Mouse (Mus musculus): ENCODE measurements around the gene Tcl1b2. TPM values are rescaled to one million over a fixed set of nuclear protein-coding genes. Genes with fewer than 3 reads are reported as not detected.
"Not testable (repeated sequence)": the region's sequence is repeated elsewhere in the genome, so short reads cannot be mapped to it uniquely, and the experiment has no call there.

Tcl1b2 gene
- total RNA-seq, 4 experiments from 2014 or later = not detected

GRCm38 (mm10) chr12:105173366-105173765, 27.6 kb downstream of the Tcl1b2 start:
- DNase-seq (ENCODE audit: low spot score in 2 of 2) = no peak

- DNase-seq (ENCODE audit: low spot score in 2 of 2) = peak in 1 of 2 experiments; percentile 48
Observed at GRCm38 (mm10) chr12:105174318-105174717, 28.5 kb downstream of the Tcl1b2 start.

- DNase-seq (ENCODE audit: low spot score in 2 of 2) = not testable (repeated sequence)
Observed at GRCm38 (mm10) chr12:105176044-105176443, 30.2 kb downstream of the Tcl1b2 start, which contains the start of gene Tcl1b5. Gene Tcl1b5, plus strand, starts transcription at chr12:105176344.

- DNase-seq (ENCODE audit: low spot score in 2 of 2) = not testable (repeated sequence)
Observed at GRCm38 (mm10) chr12:105181040-105181644, 35.3 kb downstream of the Tcl1b2 start.

GRCm38 (mm10) chr12:105188980-105189379, 43.2 kb downstream of the Tcl1b2 start:
- not testable (repeated sequence) for DNase-seq (ENCODE audit: low spot score in 2 of 2)

GRCm38 (mm10) chr12:105190743-105191142, 44.9 kb downstream of the Tcl1b2 start, which contains the start of gene Tcl1b3:
Gene Tcl1b3, plus strand, starts transcription at chr12:105191043.
- not testable (repeated sequence) for DNase-seq (ENCODE audit: low spot score in 2 of 2)

GRCm38 (mm10) chr12:105199684-105200497, 54.1 kb downstream of the Tcl1b2 start:
- DNase-seq (ENCODE audit: low spot score in 2 of 2) = not testable (repeated sequence)

- DNase-seq (ENCODE audit: low spot score in 2 of 2) = not testable (repeated sequence)
Observed at GRCm38 (mm10) chr12:105201657-105202056, 55.8 kb downstream of the Tcl1b2 start, which contains the start of gene Tcl1b4. Gene Tcl1b4, plus strand, starts transcription at chr12:105201957.

Other genes starting within 250 kb of the Tcl1b2 start
- 1 to 10 TPM; 1.6 to 3.6 (median 2.1) TPM for gene Syne3, start 136.2 kb upstream of the Tcl1b2 start, total RNA-seq (2022)
- 10 to 100 TPM; 41.0 to 46.7 (median 42.8) TPM for gene Glrx5, start 113.3 kb upstream of the Tcl1b2 start, total RNA-seq (2022)
- gene Tcl1b1, start 13.7 kb downstream of the Tcl1b2 start, total RNA-seq (2022) = not detected
- not detected for gene Tcl1b5, start 30.3 kb downstream of the Tcl1b2 start, total RNA-seq (2022)
- gene Tcl1b3, start 45.0 kb downstream of the Tcl1b2 start, total RNA-seq (2022) = not detected
- not detected for gene Tcl1b4, start 55.9 kb downstream of the Tcl1b2 start, total RNA-seq (2022)
- gene Tcl1, start 76.8 kb downstream of the Tcl1b2 start, total RNA-seq (2022) = not detected
- 10 to 100 TPM; 13.1 to 15.3 (median 14.0) TPM for gene Tunar, start 187.9 kb downstream of the Tcl1b2 start, total RNA-seq (2022)

Measured in layer of hippocampus, adult 8-10 months (tissue).